Comparison of ENCODE assay signal across 8 mouse cellular contexts in the genomic region with DNA sequence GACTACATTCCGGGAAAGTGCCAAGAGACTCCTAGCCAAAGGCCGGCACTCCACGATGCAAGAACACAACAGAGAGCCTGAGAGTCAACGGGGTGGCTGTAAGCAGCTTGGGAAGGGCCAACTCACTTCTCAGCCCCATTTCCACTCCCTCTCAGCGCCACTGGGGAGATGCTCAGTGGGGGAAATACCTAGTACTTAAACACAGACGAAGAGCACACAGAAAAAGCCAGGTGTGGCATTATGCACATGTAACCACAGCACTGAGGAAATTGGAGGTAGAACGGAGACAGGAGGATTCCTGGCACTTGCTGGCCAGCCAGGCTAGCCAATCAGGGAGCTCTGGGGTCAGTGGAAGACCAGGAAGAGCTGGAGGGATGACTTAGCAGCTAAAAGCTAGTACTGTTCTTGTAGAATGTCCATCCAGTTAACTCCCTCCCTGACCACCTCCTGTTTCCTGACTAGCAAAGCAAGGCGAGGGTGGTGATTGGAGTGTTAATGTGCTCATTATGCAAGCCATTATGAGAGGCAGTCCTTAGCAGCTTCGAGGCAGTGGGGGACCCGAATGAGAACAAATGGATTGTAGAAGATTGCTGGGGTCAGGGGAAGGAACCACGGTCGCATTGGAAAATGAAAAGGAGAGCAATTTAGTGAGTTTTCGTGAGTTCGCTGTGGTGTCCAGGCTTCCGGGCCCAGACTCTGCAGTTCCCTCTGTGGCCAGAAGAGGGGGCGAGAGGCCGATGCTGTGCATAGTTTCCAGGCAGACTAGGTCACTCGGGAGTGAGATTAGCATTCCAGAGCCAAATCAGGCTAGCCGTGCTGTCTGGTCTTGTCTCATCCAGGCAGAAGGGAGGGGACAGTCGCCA. TPM values are rescaled to one million over a fixed set of nuclear protein-coding genes. Genes with fewer than 3 reads are reported as not detected.
A peak's percentile ranks its signal among the peaks of the same experiment; 100 is the strongest.
DNase-seq lines count a peak whose midpoint lies in the region; ATAC-seq and TF ChIP-seq lines count a peak whose summit lies in the region.

No protein-coding gene starts in this region.

- H3K9me3 ChIP-seq in ES-E14 (ENCODE audit: control insufficient read depth, insufficient read depth, low read depth, low read length): no peaks in the 10 kb centered on the region
- H3K9me3 ChIP-seq in forebrain, embryonic 16.5 days (ENCODE audit: control insufficient read depth, low read length): no peaks in the 10 kb centered on the region
- no peaks in the 10 kb centered on the region for H3K9me3 ChIP-seq in lung, embryonic 14.5 days (ENCODE audit: low read depth, low read length)

- WGBS in cerebellum, adult 2 months: 12% methylated on average over 20 of the region's 20 CpGs
- WGBS in forebrain, embryonic 16.5 days: 8% methylated on average over 20 of the region's 20 CpGs
- 9% methylated on average over 20 of the region's 20 CpGs for WGBS in lung, embryonic 14.5 days
- 28% methylated on average over 20 of the region's 20 CpGs for WGBS in thymus, adult 2 months

- H3K9ac ChIP-seq in ES-E14 (ENCODE audit: insufficient read depth, low read depth, low read length, poor library complexity, severe bottlenecking): 0 out of 2 replicates have a peak overlapping the region, but pooled peaks have one; percentile 3
- peak overlapping the region; percentile 28 for H3K9ac ChIP-seq in forebrain, embryonic 16.5 days (replicated peaks; ENCODE audit: low read depth, low read length)
- peak overlapping the region; percentile 28; the same call in 1 of the 2 replicates for H3K9ac ChIP-seq in lung, embryonic 14.5 days

- in situ Hi-C loops in ES-E14 (cut with MboI; ENCODE audit: low sequenced_read_pairs in 2 of 2, unreplicated experiment in 2 of 2): no loop called here

- H3K4me3 ChIP-seq in ES-E14 (ENCODE audit: insufficient read depth in 1 of 2, low read depth in 1 of 2, low read length in 2 of 2, poor library complexity in 1 of 2, severe bottlenecking in 1 of 2): peak overlapping the region in 1 of 2 experiments; percentile 35; a peak in 2 of 4 replicates
- no peak overlapping the region for H3K4me3 ChIP-seq in cerebellum, adult 2 months (replicated peaks; ENCODE audit: insufficient read depth, low read depth, low read length)
- H3K4me3 ChIP-seq in forebrain, embryonic 16.5 days (replicated peaks; ENCODE audit: low read length): peak overlapping the region; percentile 13; the same call in 1 of the 2 replicates
- H3K4me3 ChIP-seq in layer of hippocampus, adult 2 months: peak overlapping the region; percentile 38
- H3K4me3 ChIP-seq in lung, embryonic 14.5 days (ENCODE audit: low read depth, low read length): peak overlapping the region; percentile 14
- peak overlapping the region; percentile 41 for H3K4me3 ChIP-seq in thymus, adult 2 months (ENCODE audit: control insufficient read depth, insufficient read depth, low read length)

- peaks cover 1 to 9% of the 10 kb centered on the region in 2 experiments; a peak in 2 of 4 replicates for H3K4me1 ChIP-seq in ES-E14 (ENCODE audit: control insufficient read depth in 2 of 2, insufficient read depth in 2 of 2, low read length in 2 of 2, poor library complexity in 1 of 2)
- peaks cover 9% of the 10 kb centered on the region; the same call in 1 of the 2 replicates for H3K4me1 ChIP-seq in cerebellum, adult 2 months (ENCODE audit: control insufficient read depth, insufficient read depth, low read length)
- H3K4me1 ChIP-seq in forebrain, embryonic 16.5 days (replicated peaks; ENCODE audit: control insufficient read depth, insufficient read depth, low read length): peaks cover 8% of the 10 kb centered on the region; the same call in 1 of the 2 replicates
- H3K4me1 ChIP-seq in lung, embryonic 14.5 days (ENCODE audit: insufficient read depth): no peaks in the 10 kb centered on the region
- H3K4me1 ChIP-seq in thymus, adult 2 months (replicated peaks; ENCODE audit: control insufficient read depth, insufficient read depth, low read length): 0 out of 2 replicates have a peak, but pooled peaks cover 2% of the 10 kb centered on the region

- TF ChIP-seq CTCF in cerebellum, adult 2 months (IDR thresholded peaks at IDR 0.05; ENCODE audit: borderline replicate concordance, insufficient read depth, low read depth, low read length): peak; percentile 99
- peak; percentile 98 for TF ChIP-seq CTCF in layer of hippocampus, adult 2 months (conservative IDR thresholded peaks at IDR 0.05)
- peak; percentile 98 for TF ChIP-seq CTCF in lung, embryonic 14.5 days (IDR thresholded peaks at IDR 0.05; ENCODE audit: low read depth)
- peak; percentile 89 for TF ChIP-seq CTCF in thymus, adult 2 months (IDR thresholded peaks at IDR 0.05; ENCODE audit: borderline replicate concordance, control insufficient read depth, extremely low read depth, insufficient read depth, low read length, poor library complexity)

- peak overlapping the region; percentile 42 for H3K27ac ChIP-seq in ES-E14 (ENCODE audit: insufficient read depth, low read depth, low read length, poor library complexity, severe bottlenecking)
- H3K27ac ChIP-seq in cerebellum, adult 2 months (ENCODE audit: insufficient read depth, low read length): 0 out of 2 replicates have a peak overlapping the region, but pooled peaks have one; percentile 9
- H3K27ac ChIP-seq in forebrain, embryonic 16.5 days (ENCODE audit: low read length): no peak overlapping the region
- H3K27ac ChIP-seq in layer of hippocampus, adult 2 months: peak overlapping the region; percentile 76
- 0 out of 2 replicates have a peak overlapping the region, but pooled peaks have one; percentile 20 for H3K27ac ChIP-seq in lung, embryonic 14.5 days (ENCODE audit: low read depth)
- H3K27ac ChIP-seq in thymus, adult 2 months (ENCODE audit: control insufficient read depth, insufficient read depth, low read length): peak overlapping the region; percentile 28; the same call in 1 of the 2 replicates

- intact Hi-C loops in heart, postnatal 36 days (cut with DNase I): loop anchor here (1.0 kb wide), 2 partner anchors 12 to 61 kb away; partner anchors contain the start of gene Srrm3

- H3K27me3 ChIP-seq in cerebellum, adult 2 months (ENCODE audit: control insufficient read depth, insufficient read depth, low read length): no peaks in the 10 kb centered on the region
- H3K27me3 ChIP-seq in forebrain, embryonic 16.5 days (replicated peaks; ENCODE audit: control insufficient read depth, insufficient read depth, low read length): no peaks in the 10 kb centered on the region
- no peaks in the 10 kb centered on the region for H3K27me3 ChIP-seq in lung, embryonic 14.5 days (ENCODE audit: insufficient read depth, low read length)
- H3K27me3 ChIP-seq in thymus, adult 2 months (ENCODE audit: control insufficient read depth, insufficient read depth, low read length): no peaks in the 10 kb centered on the region

- ATAC-seq in forebrain, embryonic 16.5 days: peak; percentile 82
- peak; percentile 86 for ATAC-seq in lung, embryonic 14.5 days (ENCODE audit: insufficient read depth)

- peak overlapping the region; percentile 36 for H3K4me2 ChIP-seq in forebrain, embryonic 16.5 days (ENCODE audit: low read length)
- peak overlapping the region; percentile 54 for H3K4me2 ChIP-seq in lung, embryonic 14.5 days

- TF ChIP-seq POLR2A in cerebellum, adult 2 months (IDR thresholded peaks at IDR 0.05; ENCODE audit: borderline replicate concordance, insufficient read depth, low read length): no peak
- TF ChIP-seq POLR2A in thymus, adult 2 months (IDR thresholded peaks at IDR 0.05; ENCODE audit: control insufficient read depth, extremely low read depth, insufficient read depth, low read length, poor library complexity): no peak

- peak; percentile 84 for DNase-seq in ES-E14 (ENCODE audit: low read depth, low spot score)
- DNase-seq in cerebellum, adult 2 months: peak; percentile 89 to 96
- peak; percentile 90 to 94 for DNase-seq in heart, postnatal 36 days
- DNase-seq in layer of hippocampus, adult 2 months (ENCODE audit: low spot score in 2 of 2): peak; percentile 83 to 93
- peak; percentile 92 for DNase-seq in lung, embryonic 14.5 days
- peak; percentile 56 for DNase-seq in ovary, adult 18-20 months (ENCODE audit: low spot score)
- DNase-seq in thymus, adult 2 months: peak; percentile 84

- H3K36me3 ChIP-seq in ES-E14 (ENCODE audit: control insufficient read depth, insufficient read depth, low read length, poor library complexity, severe bottlenecking): peaks cover 21% of the 10 kb centered on the region
- H3K36me3 ChIP-seq in forebrain, embryonic 16.5 days (ENCODE audit: control insufficient read depth, insufficient read depth): peaks cover 18% of the 10 kb centered on the region
- peaks cover 30% of the 10 kb centered on the region for H3K36me3 ChIP-seq in lung, embryonic 14.5 days (ENCODE audit: insufficient read depth)
- peaks cover 24% of the 10 kb centered on the region for H3K36me3 ChIP-seq in thymus, adult 2 months (ENCODE audit: control insufficient read depth, insufficient read depth, low read length)

RNA-seq across cellular contexts. Expression of gene Srrm3, which starts 12.5 kb away (rescaled TPM):
- total RNA-seq in ES-E14 (2012; rRNA removed): 0.18 and 0.90 TPM in 2 replicates
- polyA plus RNA-seq in cerebellum, adult 2 months (2012; rRNA removed): 123 and 131 TPM in 2 replicates
- polyA plus RNA-seq in forebrain, embryonic 16.5 days (2015; fragmentation: Nextera tagmentation; extraction: Ambion mirVana): 44.0 and 60.9 TPM in 2 replicates
- total RNA-seq in heart, postnatal 36 days (2021): not detected
- 10 to 100 TPM; 80.9 to 81.4 TPM for total RNA-seq in layer of hippocampus, adult 2 months (2021)
- 0.17 and 0.38 TPM in 2 replicates for polyA plus RNA-seq in lung, embryonic 14.5 days (2014; fragmentation: Nextera tagmentation; extraction: Ambion mirVana)
- polyA plus RNA-seq in thymus, adult 2 months (2012; rRNA removed): 0.06 and 0.28 TPM in 2 replicates

RNA-seq across cellular contexts. Expression of gene Mdh2, which starts 15.9 kb away (rescaled TPM):
- 181 and 223 TPM in 2 replicates for total RNA-seq in ES-E14 (2012; rRNA removed)
- polyA plus RNA-seq in cerebellum, adult 2 months (2012; rRNA removed): 676 and 703 TPM in 2 replicates
- 562 and 563 TPM in 2 replicates for polyA plus RNA-seq in forebrain, embryonic 16.5 days (2015; fragmentation: Nextera tagmentation; extraction: Ambion mirVana)
- total RNA-seq in heart, postnatal 36 days (2021): 1,000 to 10,000 TPM; 1,890 to 1,983 TPM
- total RNA-seq in layer of hippocampus, adult 2 months (2021): 100 to 1,000 TPM; 382 to 388 TPM
- 464 and 470 TPM in 2 replicates for polyA plus RNA-seq in lung, embryonic 14.5 days (2014; fragmentation: Nextera tagmentation; extraction: Ambion mirVana)
- 619 and 638 TPM in 2 replicates for polyA plus RNA-seq in thymus, adult 2 months (2012; rRNA removed)

RNA-seq across cellular contexts. Expression of gene Styxl1, which starts 16.0 kb away (rescaled TPM):
- total RNA-seq in ES-E14 (2012; rRNA removed): not detected in 2 replicates
- polyA plus RNA-seq in cerebellum, adult 2 months (2012; rRNA removed): 0.26 and 0.62 TPM in 2 replicates
- 0.23 and 0.35 TPM in 2 replicates for polyA plus RNA-seq in forebrain, embryonic 16.5 days (2015; fragmentation: Nextera tagmentation; extraction: Ambion mirVana)
- total RNA-seq in heart, postnatal 36 days (2021): not detected
- not detected for total RNA-seq in layer of hippocampus, adult 2 months (2021)
- polyA plus RNA-seq in lung, embryonic 14.5 days (2014; fragmentation: Nextera tagmentation; extraction: Ambion mirVana): not detected in 2 replicates
- 0.33 and 0.57 TPM in 2 replicates for polyA plus RNA-seq in thymus, adult 2 months (2012; rRNA removed)

RNA-seq across cellular contexts. Expression of gene Tmem120a, which starts 50.0 kb away (rescaled TPM):
- 38.7 and 42.2 TPM in 2 replicates for total RNA-seq in ES-E14 (2012; rRNA removed)
- 14.8 and 15.6 TPM in 2 replicates for polyA plus RNA-seq in cerebellum, adult 2 months (2012; rRNA removed)
- polyA plus RNA-seq in forebrain, embryonic 16.5 days (2015; fragmentation: Nextera tagmentation; extraction: Ambion mirVana): 81.3 and 82.9 TPM in 2 replicates
- 10 to 100 TPM; 12.9 to 18.3 TPM for total RNA-seq in heart, postnatal 36 days (2021)
- total RNA-seq in layer of hippocampus, adult 2 months (2021): 10 to 100 TPM; 16.9 to 19.8 TPM
- polyA plus RNA-seq in lung, embryonic 14.5 days (2014; fragmentation: Nextera tagmentation; extraction: Ambion mirVana): 38.6 and 43.5 TPM in 2 replicates
- 31.0 and 37.7 TPM in 2 replicates for polyA plus RNA-seq in thymus, adult 2 months (2012; rRNA removed)

Comparison
In these comparisons a context has a peak if more than half of its experiments do, and no peak if none do; other contexts are left out.
1. RNA of gene Srrm3, which starts 12.5 kb away (polyA plus RNA-seq): 123 to 131 TPM in cerebellum, adult 2 months and 44.0 to 60.9 TPM in forebrain, embryonic 16.5 days; 0.06 to 0.28 TPM in thymus, adult 2 months and 0.17 to 0.38 TPM in lung, embryonic 14.5 days; every median in the first group is over 10 times any median in the second.
2. Peak in every context shown above with its lines, with median percentiles within 50 percentile points of each other: DNase-seq, H3K9ac ChIP-seq and CTCF ChIP-seq.